Mouse (Mus musculus): ENCODE results near the gene Maco1.

The Maco1 gene

DNA sequence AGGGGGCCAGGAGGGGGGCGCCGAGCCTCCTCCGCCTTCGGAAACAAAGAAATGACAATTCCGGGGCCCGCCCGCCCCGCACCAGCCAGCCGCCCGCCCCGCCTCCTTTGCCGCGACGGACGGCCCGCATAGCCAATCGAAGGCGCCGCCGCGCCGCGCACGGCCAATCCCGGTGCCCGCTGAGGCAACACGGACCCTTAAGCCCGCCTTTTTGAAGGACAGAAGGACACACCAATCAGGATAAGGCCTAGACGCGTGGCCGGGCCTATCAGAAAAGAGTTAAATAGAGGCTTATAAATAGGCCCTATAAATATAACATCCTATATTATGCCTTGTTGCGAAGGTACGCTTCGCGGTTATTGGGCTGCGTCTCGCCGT is at the start of gene Maco1:
Gene Maco1 (minus strand): TSS at position 87 of the 378 bp plus-strand sequence.
- in situ Hi-C loops (cut with MboI; ENCODE audit: low sequenced_read_pairs): no loop called here

DNA sequence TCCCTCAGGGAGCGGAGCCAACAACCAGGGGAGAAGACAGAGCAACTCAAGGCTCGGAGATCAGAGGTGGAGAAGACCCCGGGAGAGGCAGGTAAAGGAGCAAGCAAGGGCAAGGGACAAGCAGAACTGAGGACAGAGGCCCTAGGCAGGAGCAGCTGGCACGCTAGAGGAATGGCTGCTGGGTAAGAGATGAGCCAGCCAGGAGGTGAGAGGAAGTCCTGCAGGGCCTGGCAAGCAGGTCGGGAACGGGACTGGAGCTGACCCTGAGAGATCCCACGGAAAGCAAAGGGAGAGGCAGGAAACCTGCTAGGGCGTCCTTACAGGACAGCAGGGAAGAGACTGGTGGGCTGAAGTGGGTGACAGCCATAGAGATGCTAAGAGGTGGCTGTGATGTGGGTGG is 48.0 kb upstream of the Maco1 start:
- in situ Hi-C loops (cut with MboI; ENCODE audit: low sequenced_read_pairs): no loop called here

DNA sequence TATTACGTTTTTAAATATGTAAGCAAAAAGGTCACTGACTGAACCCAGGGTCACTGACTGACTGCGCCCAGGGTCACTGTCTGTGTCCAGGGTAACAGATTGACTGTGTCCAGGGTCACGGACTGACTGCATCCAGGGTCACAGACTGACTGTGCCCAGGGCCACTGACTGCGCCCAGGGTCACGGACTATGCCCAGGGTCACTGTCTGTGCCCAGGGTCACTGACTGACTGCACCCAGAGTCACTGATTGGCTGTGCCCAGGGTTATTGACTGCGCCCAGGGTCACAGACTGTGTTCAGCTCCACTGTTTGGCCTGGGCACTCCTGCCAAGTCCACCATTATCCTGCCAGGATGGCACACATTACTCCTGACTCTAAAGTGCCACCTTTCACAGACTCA is 44.1 kb upstream of the Maco1 start:
- in situ Hi-C loops (cut with MboI; ENCODE audit: low sequenced_read_pairs): no loop called here

DNA sequence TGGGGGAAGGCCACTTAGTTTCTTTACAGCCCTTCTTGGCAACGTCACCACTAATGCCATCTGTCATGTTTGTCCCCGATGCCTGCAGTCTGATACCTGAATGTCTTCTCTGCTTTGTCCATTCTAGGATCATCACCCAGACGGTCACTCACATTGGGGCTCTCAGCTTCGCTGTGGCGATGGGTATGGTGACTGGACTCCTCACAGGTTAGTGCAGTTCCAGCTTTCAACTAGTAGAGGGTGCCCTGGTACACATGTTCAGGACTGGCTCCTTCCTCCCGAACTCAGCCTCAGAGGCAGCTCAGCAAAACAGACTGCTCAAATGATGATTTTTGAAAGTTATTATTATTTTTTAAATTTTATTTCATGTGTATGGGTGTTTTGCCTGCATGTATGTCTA is 39.0 kb upstream of the Maco1 start:
- in situ Hi-C loops (cut with MboI; ENCODE audit: low sequenced_read_pairs): no loop called here

DNA sequence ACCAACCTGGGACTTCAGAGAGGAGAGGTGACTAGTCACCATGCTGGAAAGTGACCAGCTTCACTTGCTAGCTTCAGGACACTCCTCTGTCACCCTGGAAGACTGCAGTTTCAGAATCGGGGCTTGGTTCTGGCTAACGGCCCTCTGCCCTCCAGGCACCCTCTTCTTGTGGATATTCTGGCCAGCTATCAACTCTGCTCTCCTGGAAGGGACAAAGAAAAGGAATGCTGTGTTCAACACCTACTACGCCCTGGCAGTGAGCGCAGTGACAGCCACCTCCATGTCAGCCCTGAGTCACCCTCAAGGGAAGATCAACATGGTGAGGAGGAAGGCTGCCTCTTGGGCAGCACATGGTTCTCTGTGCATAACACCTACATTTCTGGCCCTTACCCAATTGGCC is 31.2 kb upstream of the Maco1 start:
- in situ Hi-C loops (cut with MboI; ENCODE audit: low sequenced_read_pairs): no loop called here

DNA sequence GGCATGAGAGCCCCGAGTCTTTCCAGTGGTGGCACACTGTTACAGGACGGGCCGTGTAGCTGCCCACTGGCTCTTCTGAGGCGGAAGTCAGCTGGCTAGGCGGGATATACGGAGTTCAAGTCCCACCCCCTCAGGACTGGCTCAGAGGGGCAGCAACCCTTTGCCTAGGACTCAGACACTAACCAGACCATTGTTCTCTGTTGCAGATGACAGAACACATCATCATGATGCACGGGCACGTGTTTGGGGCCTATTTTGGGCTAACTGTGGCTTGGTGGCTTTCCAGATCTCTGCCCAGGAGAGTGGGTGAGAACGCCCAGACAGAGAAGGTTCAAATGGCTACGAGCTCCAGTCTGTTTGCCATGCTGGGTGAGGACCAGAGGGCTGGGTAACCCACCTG is 30.7 kb upstream of the Maco1 start:
- in situ Hi-C loops (cut with MboI; ENCODE audit: low sequenced_read_pairs): no loop called here

DNA sequence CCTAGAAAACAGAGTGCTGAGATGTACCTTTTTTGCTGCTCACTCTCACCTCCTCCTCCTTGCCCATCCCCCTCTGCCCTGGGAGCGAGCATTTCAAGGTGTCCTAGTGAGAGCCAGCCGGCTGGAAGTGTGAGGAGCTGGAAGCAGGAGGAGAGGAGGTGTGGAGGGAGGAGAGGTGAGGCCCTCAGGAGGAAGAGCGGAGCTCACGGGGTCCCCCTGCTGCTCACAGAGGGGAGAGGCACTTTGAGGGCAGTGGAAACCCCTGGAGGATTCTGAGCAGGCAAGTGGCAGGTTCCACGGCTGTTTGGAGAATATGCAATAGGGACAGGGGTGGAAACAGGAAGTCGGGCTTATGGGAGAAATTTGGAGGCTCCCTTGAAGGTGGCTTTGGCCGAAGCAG is 30.1 kb upstream of the Maco1 start:
- in situ Hi-C loops (cut with MboI; ENCODE audit: low sequenced_read_pairs): no loop called here

DNA sequence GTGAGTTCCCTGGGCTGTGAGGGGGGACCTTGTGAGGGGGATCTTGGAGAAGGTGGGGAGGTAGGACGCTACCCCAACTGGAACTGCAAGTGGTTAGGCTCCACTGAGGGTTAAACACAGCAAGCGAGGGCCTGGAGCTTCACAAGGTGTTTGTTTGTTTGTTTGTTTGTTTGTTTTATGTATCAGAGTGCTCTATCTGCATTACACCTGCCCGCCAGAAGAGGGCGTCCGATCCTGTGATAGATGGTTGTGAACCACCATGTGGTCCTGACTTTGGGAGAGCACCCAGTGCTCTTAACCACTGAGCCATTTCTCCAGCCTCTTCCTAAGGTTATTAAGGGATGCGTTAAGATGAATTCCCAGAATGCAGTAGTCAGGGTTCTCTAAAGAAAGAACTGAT is 26.9 kb upstream of the Maco1 start:
- in situ Hi-C loops (cut with MboI; ENCODE audit: low sequenced_read_pairs): no loop called here

DNA sequence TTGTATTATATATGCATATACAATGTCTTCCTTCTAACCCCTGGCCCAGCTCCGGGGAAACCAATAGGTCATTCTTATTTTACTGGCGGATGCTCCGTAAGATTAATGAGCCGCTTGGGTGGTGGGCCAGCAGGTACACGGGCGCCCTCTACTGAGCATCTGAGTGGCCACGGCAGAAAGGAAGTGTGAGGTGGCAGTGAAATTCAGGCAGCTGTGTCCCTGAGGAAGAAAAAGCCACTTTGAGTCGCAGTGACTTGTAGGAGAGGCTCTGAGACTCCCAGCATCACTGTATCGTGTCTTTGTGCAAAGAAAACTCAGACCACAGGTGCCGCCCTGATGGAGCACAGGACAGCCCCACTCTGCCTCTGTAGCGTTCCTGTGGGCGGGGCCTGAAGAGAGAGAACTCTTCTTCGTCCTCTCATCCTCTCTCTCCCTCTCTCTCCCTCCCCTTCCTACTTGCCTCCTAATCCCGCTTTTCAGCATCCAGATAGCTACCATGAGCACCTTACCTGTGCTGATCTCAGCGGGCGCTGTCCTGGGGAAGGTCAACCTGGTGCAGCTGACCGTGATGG is 26.4 kb upstream of the Maco1 start:
- in situ Hi-C loops (cut with MboI; ENCODE audit: low sequenced_read_pairs): no loop called here

DNA sequence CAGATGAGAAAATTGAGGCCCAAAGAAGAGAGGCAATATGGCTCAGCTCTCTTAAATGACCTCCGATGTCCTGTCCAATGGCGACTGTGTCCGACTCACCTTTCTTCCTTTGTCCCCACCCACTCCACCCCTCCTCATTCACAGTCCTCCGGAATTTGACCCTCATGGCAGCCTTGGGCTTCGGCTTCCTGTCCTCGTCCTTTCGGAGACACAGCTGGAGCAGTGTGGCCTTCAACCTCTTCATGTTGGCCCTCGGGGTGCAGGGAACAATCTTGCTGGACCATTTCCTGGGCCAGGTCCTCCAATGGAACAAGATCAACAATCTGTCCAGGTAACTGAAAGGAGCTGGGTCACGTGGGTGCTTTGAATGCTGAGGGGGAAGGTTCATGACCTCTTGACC is 23.0 kb upstream of the Maco1 start:
- in situ Hi-C loops (cut with MboI; ENCODE audit: low sequenced_read_pairs): no loop called here

DNA sequence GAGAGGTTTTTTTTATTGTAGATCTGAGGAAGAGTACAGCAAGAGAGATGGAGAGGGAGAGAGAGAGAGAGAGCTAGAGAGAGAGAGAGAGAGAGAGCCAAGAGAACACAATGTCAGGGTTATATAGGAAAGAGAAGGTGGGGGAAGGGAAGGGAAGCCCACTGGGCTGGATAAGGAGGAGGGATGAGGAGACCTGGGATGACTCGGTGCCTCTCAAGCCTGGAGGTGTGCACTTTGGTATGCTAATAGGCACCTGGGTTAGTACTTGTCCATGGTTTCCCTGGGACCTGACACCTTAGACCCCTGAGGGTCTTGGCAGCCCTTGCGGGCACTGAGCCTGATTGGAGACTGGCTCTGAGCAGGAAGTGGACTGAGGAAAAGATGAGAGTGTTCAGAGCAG is 18.8 kb upstream of the Maco1 start:
- in situ Hi-C loops (cut with MboI; ENCODE audit: low sequenced_read_pairs): no loop called here

DNA sequence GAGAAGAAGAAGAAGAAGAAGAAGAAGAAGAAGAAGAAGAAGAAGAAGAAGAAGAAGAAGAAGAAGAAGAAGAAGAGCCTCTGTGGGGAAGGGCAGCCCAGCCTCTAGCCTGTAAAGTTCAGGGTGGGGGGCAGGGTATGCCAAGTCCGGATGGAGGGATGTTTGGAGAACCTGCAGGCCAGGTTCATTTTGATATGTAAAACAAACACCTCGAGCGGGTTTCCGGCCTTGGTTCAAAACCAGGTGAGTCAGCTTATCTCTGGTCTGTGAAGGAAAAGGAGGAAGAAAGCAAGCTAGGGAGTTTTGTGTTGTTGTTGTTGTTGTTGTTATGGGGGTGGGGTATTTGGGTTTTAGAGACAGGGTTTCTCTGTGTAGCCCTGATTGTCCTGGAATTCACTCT is 18.3 kb upstream of the Maco1 start:
- in situ Hi-C loops (cut with MboI; ENCODE audit: low sequenced_read_pairs): no loop called here

DNA sequence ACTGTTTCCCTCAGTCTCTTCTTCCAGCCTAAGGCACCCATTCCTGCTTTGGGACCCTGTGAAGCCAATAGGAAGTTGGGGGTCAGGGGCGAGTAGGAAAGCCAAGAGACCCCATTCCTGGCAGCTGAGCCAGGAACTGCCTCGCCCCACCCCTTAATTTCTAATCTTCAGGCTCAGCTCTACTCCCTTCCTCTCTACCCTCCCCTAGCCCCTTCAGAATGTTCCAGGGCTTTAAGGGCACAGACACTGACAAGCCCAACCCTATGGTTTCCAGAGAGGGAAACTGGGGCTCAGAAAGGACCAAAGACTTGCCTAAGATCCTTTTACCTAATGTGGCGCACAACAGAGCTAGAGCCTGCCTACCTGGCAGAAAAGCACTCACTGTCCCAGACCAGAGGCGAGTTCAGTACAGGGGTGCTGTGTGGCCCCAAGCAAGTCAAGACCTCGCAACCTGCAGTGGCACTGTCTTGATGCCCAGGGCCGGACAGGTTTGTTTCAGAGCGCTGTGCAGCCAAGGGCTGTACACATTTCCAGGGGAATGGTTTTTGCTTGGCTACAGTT is 16.8 kb upstream of the Maco1 start:
- in situ Hi-C loops (cut with MboI; ENCODE audit: low sequenced_read_pairs): no loop called here

DNA sequence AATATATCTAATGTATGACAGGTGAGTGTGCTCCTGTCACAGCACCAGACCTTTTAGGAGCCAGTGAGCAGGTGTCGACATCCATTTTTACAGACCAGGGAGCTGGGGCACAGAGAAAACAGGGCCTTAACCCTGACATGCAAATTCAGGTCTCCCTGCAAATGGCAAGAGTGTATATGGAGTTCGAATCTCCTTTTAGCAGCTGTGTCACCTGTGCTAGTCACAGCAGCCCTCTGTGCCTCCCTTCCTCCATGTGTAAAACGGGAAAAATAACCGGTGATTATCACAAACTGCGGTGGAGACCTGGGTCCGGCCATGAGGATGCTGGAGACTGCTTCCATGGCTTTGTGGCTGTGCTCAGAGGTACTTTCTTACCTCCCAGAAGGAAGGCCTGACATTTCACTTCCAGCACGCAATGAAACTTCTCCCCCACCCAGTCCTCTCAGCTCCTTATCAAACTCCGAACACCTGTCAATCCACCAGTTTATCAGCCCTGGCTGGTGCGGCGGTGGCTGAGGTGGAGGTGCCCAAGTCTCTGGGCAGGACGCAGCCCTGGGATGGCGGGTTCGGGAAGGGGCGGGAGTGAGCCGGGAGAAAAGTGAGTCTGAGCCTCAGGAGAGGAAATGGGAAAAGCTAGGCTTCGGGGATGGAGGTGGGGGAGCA is 16.1 kb upstream of the Maco1 start:
- in situ Hi-C loops (cut with MboI; ENCODE audit: low sequenced_read_pairs): no loop called here

DNA sequence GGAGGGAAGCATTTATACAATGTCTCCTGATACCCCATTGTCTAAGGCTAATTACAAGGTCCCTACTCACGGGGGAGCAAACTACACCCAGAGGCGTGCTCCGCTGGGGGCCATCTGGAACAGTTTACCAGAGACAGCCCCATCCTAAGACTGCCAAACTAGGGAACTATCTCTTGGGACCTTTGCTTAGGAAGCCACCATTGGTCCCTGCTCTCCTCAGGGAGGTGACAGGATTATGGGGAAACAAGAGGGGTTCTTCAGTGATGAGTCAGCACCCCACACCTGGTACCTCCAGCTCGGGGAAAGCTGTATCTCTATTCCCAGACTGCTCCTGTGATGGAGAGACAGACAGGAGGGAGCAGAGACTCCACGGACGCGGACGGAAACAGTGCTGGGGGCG is 15.3 kb upstream of the Maco1 start:
- in situ Hi-C loops (cut with MboI; ENCODE audit: low sequenced_read_pairs): no loop called here

DNA sequence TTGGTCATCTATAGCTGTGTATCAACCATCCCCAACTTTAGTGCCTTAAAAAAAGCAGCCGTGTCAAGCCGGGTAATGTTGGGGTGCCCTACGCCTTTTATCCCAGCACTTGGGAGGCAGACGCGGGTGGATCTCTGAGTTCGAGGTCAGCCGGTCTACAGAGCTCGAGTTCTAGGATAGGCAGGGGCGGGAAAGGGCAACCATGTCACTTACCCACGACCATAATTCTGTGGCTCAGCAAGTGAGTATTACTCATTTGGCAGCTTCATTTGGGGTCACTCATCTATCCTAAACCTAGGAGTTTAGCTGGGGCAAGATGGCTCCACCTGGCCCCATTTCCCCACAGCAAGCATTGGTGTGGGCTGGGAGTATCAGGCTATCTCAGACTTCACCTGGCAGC is 14.9 kb upstream of the Maco1 start:
- in situ Hi-C loops (cut with MboI; ENCODE audit: low sequenced_read_pairs): no loop called here

DNA sequence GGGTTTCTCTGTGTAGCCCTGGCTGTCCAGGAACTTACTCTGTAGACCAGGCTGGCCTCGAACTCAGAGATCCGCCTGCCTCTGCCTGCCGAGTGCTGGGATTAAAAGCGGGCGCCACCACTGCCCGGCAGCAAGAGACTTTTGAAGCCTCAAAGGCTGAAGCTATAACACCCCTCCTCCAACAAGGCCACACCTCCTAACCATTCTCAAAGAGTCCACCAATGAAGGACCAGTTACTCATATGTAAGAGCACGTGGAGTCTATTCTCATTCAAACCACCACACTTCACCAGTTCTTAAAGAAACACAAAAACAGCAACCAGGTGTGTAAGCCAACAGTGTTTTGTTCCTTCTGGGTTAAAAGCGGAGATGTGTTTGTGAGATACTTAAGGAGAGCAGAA is 14.5 kb upstream of the Maco1 start:
- in situ Hi-C loops (cut with MboI; ENCODE audit: low sequenced_read_pairs): no loop called here

DNA sequence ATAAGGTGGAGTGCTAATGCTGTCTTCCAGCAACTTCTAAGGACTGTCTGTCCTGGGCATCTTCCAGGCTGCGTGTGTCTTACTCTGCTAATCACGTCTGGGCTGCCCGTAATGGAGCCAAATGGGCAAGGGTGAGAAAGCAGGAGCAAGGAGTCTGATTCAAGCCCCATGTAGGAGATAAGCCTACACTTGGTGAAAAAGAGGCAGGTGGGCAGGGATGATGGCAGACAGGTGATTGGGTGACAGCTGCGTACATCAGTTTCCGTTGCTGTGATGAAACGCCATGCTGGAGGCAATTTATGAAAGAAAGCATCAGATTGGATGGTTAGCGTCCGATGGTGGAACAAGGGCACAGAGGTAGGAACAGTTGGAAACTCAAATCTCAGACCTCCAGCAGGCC is 14.1 kb upstream of the Maco1 start:
- in situ Hi-C loops (cut with MboI; ENCODE audit: low sequenced_read_pairs): no loop called here

DNA sequence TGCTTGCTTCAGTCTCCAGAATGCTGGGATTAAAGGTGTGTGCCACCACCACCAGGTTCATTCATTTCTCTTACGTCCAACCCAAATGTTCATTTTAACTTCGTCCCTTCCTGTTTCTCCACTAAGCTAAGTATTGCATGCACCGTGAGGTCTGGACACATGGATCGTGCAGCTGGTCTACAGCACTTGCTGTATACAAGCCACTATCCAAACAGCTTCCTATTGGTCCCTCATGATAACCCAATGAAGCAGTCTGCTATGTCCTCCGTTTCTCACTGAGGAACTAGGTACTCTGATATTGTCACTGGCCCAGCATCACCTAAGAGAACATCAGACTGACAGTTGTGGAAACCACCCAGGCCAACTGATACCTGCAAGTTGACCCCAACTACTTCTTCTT is 12.6 kb upstream of the Maco1 start:
- in situ Hi-C loops (cut with MboI; ENCODE audit: low sequenced_read_pairs): no loop called here

DNA sequence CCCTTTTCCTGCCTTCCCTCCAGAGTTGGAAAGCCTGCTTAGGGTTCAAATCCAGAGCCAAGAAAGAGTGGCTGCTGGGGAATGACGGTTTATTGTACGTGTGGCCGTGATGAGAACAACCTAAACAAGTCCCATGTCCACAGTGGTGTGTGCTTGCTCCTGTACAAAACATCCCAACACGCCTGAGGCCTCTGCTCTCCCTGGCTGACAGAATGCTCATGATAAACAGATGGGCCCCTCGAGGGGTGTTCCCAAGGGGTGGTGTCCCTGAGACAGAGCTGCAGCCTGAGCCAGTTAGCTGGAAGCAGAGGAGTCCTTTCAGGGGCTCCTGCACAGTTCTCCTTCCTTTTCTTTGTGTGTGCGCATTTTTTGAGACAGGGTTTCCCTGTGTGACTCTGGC is 12.2 kb upstream of the Maco1 start:
- in situ Hi-C loops (cut with MboI; ENCODE audit: low sequenced_read_pairs): no loop called here

DNA sequence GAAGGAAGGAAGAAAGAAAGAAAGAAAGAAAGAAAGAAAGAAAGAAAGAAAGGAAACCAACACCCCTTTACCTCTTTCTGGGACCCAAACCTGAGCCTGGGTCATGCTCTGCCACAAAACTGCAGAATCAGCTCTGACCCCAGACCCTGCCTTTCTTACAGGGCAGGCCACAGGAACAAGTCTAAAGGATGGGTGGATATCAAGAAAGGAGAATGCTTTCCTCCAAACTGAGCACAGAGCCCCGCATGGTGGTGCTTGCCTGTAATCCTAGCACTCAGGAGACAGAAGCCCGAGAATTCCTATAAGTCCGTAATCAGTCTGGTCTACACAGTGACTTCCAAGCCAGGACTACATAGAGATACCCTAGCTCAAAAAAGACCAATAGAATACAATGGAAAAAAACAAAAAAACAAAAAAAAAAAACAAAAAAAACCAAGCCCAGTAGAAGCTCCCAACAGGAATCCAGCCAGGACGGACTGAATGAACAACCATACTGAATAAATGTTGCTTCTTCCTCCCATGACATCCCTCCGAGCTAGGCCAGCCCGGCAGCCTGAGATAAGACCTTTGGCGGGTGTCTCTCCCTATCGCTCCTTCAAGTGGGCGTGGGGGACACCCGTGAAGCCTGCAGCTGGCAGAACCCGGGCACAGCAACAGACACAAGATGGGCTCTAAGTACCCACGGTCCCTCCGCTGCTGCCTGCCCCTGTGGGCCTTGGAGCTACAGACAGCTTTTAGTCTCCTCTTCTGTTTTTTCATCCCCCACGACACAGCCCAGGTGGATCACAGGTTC is 11.0 kb upstream of the Maco1 start, which contains the start of gene Rhd:
Gene Rhd (plus strand): TSS at position 600 of the 793 bp plus-strand sequence.
- in situ Hi-C loops (cut with MboI; ENCODE audit: low sequenced_read_pairs): no loop called here

DNA sequence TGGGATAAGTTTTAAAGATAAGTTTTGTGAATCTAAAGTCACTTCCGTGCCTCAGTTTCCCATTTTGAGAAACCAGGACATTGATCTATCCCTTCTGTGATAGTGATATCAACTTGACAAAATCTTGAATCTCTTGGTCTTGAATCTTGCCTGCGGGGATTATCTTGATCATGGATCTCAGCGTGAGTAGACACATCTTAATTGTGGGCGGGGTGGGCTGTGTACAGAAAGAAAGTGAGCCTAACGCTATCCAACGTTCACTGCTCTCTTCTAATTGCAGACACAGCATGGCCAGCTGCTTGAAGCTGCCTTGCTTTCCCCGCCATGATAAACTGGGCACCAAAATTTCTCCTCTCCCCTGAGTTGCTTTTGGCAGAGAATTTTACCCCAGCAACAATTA is 9.9 kb upstream of the Maco1 start:
- in situ Hi-C loops (cut with MboI; ENCODE audit: low sequenced_read_pairs): no loop called here
